Mouse (Mus musculus) brain, embryonic 14.5 days (tissue): ENCODE measurements at regions not wholly inside any gene's neighbourhood (a gene's known extent, or its start where the extent isn't known, plus 50 kb on each side); places are given as distances from the start of the nearest gene placed in this dataset.

Experiments
- CTCF ChIP-seq: fragments of 200-500 bp; IDR thresholded peaks from 2 replicates; pipeline ENCODE4 v1.5.1; 2012; ENCODE audit warnings: inconsistent platforms, mild to moderate bottlenecking, moderate library complexity, borderline replicate concordance; ENCODE audit not compliant: insufficient read depth, insufficient read length; ENCODE audit errors: extremely low read depth
- POLR2A ChIP-seq: fragments of 200-500 bp; IDR thresholded peaks from 2 replicates; pipeline ENCODE4 v1.6.1; 2012; ENCODE audit warnings: mild to moderate bottlenecking, inconsistent platforms, borderline replicate concordance; ENCODE audit not compliant: poor library complexity, insufficient read depth, insufficient read length, severe bottlenecking; ENCODE audit errors: extremely low read depth

- no peak for TF ChIP-seq CTCF
- no peak for TF ChIP-seq POLR2A
These were observed 127.8 kb upstream of the Rgs18 start for GRCm38 (mm10) chr1:144902987-144903386.
